Mouse (Mus musculus): ENCODE data around the gene Zfp599.
"Not testable (repeated sequence)": the region's sequence is repeated elsewhere in the genome, so short reads cannot be mapped to it uniquely, and the experiment has no call there.

DNA sequence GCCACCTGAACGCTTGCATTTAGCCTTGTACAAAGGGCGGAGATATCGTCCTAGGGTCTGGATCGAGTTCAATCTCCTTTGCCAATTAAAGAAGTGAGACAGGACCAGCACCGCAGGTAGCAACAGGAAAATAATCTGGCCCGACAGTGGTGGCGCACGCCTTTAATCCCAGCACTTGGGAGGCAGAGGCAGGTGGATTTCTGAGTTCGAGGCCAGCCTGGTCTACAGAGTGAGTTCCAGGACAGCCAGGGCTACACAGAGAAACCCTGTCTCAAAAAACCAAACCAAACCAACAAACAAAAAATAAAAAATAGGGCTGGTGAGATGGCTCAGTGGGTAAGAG lies 48.2 kb upstream of the Zfp599 start:
- not testable (repeated sequence) for TF ChIP-seq CTCF (IDR thresholded peaks at IDR 0.05; ENCODE audit: control insufficient read depth, insufficient read depth, insufficient replicate concordance, low read depth, low read length); POLR2A (IDR thresholded peaks at IDR 0.05; ENCODE audit: control insufficient read depth, low read depth, low read length)
